Mouse (Mus musculus) heart, postnatal 36 days (tissue): ENCODE data around the gene Oit1. TPM values are rescaled to one million over a fixed set of nuclear protein-coding genes. Genes with fewer than 3 reads are reported as not detected.
A peak's percentile ranks its signal among the peaks of the same experiment; 100 is the strongest.

Source experiments
- DNase-seq, 2 experiments: peaks; one replicate each; pipeline ENCODE4 v3.0.0; 2021 to 2022
- intact Hi-C: fragments of 180-260 bp; cut with DNase I; formaldehyde crosslinking; loops from one replicate; pipeline ENCODE4 v1.15.1; 2025
- total RNA-seq, 2 experiments: library from RNA; stranded (reverse); gene quantifications; 2 replicates each; pipeline ENCODE4 v1.2.3; 2021

Oit1 gene
- total RNA-seq, 2 experiments from 2014 or later: not detected

DNA sequence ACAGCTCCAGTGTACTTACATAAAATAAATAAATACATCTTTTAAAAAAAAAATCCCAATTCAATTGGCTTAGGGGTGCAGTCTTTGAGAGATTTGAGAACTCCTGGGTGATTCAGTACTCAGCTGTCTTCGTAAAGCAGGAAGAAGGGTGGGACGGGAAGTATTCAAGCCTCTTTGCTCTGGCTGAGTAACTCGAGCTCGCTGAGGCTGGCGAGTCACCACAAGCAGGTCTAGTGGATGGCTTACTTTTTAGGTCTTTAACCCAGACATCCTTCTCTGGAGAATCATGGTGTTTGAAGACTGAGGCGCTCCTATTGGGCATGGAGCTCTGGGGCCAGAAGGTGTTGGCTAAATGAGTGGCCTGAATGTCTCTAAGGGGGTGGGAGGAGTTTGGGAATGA, 71.7 kb downstream of the Oit1 start:
- DNase-seq: no peak
- intact Hi-C loops: no loop called here

DNA sequence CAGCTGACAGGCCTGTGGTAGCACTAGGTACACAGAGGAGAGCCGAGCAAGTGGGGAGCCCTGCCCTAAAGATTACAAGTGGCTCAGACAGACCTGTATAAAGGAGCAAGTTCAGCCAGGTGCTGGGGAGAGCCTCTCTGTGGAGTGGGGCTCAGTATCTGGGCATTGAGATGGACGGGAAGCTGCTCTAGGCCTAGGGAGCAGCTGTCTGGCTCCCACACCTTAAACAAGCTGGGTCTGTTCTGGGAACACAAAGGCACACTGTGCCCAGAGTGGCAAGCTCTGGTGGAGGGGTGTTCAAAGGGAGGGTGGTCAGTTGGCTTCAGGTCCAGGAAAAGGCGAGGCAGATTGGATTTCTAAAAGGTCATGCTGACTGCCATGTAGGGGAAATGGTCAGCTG, 73.5 kb downstream of the Oit1 start:
- intact Hi-C loops: no loop called here
- no peak for DNase-seq

DNA sequence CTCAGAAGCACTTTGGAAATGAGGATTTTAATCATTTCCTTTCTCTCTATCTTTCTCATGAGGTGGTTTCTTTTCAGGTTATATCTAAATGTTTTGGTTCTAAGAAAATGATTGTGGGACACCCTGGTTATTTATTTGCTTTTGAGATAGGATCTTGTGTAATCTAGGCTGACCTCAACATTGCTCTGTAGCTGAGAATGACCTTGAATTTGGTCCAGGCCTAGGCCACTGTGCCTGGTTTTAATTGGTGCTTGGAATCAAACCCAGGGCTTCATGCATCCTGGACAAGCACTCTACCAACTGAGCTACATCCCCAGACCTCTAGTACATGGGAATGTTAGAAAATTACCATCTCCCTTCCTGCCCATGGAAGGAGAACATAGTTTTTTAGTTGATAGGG, 74.5 kb downstream of the Oit1 start:
- intact Hi-C loops: loop anchor here (5.0 kb wide), 1 partner anchor 212 kb away; no protein-coding TSS in a partner anchor
- no peak for DNase-seq

DNA sequence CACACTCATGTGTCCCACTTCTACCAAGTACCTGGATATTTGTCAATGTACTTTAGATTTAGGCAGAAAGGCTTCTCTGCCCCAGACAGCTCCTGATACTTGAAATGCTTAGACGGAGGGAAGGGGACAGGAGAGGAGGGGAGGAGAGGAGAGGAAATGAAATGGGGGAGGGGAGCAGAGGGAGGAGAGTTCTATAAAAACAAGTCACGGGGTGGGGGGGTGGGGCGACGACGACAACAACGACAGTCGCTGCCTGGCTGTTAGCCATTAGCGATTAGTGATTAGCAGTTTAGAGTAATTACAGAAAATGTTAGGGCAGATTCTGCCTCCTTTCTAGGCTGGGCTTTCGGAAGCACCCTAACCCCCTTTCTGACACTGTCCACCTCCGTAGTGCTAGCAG, 75.9 kb downstream of the Oit1 start:
- intact Hi-C loops: loop anchor here (5.0 kb wide), 1 partner anchor 210 kb away; no protein-coding TSS in a partner anchor
- DNase-seq: no peak

DNA sequence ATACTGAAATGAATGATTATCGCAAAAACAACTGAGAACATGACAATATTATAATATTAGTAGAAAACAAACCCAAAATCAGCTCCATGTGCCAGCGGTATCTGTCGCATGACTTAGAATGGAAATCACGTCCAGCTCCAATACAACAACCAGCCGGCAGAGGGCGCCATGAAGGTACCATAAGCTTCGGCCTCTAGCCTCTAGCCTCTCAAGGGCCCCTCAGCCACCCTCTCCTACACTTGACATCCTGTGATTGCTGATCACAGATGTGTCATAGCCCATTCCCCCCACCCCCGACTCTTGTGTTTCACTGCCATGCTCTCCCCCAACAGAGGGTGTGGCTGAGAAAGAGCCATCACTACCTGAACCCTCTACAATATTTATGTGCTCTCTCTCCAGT, 78.3 kb downstream of the Oit1 start:
- intact Hi-C loops: loop anchor here (1.0 to 5.0 kb wide), 3 partner anchors 15 to 208 kb away; no protein-coding TSS in a partner anchor
- peak; percentile 51 to 77 for DNase-seq

Other genes starting within 250 kb of the Oit1 start
- gene Pdhb, start 205.7 kb downstream of the Oit1 start, total RNA-seq: 100 to 1,000 TPM; 843 to 906 TPM
- gene Kctd6, start 164.6 kb downstream of the Oit1 start, total RNA-seq: 1 to 10 TPM; 9.3 to 9.5 TPM
- under 1 TPM; 0.27 to 0.61 TPM for gene Acox2, start 119.4 kb downstream of the Oit1 start, total RNA-seq
- gene Fam107a, start 60.7 kb downstream of the Oit1 start, total RNA-seq: 10 to 100 TPM in 1 of 2 experiments, 1 to 10 TPM in 1; 6.4 to 13.2 TPM